Comparison of ENCODE assay signal across 8 mouse cellular contexts in genomic region chr11:88692374-88692773, GRCm38 (mm10). TPM values are rescaled to one million over a fixed set of nuclear protein-coding genes. Genes with fewer than 3 reads are reported as not detected.
DNase-seq lines count a peak whose midpoint lies in the region.

No protein-coding gene starts in this region.

- WGBS in heart, embryonic 10.5 days, result 21% methylated on average over 9 of the region's 10 CpGs

- no peaks in the 10 kb centered on the region for H3K27me3 ChIP-seq in heart, embryonic 10.5 days (ENCODE audit: insufficient read depth, poor library complexity, severe bottlenecking)
- no peaks in the 10 kb centered on the region for H3K27me3 ChIP-seq in megakaryocyte, embryonic 14.5 days (replicated peaks)

- no peak overlapping the region for H3K4me3 ChIP-seq in heart, embryonic 10.5 days
- H3K4me3 ChIP-seq in megakaryocyte, embryonic 14.5 days (replicated peaks), result peak overlapping the region; percentile 57

- H3K4me1 ChIP-seq in heart, embryonic 10.5 days, result peaks cover 89% of the 10 kb centered on the region
- H3K4me1 ChIP-seq in megakaryocyte, embryonic 14.5 days, result peaks cover 61% of the 10 kb centered on the region

- no peaks in the 10 kb centered on the region for H3K9me3 ChIP-seq in heart, embryonic 10.5 days
- H3K9me3 ChIP-seq in megakaryocyte, embryonic 14.5 days, result no peaks in the 10 kb centered on the region

- peaks cover 39% of the 10 kb centered on the region for H3K36me3 ChIP-seq in heart, embryonic 10.5 days
- peaks cover 78% of the 10 kb centered on the region for H3K36me3 ChIP-seq in megakaryocyte, embryonic 14.5 days (replicated peaks; ENCODE audit: low read length)

- peak overlapping the region; percentile 82 for H3K27ac ChIP-seq in heart, embryonic 10.5 days

- DNase-seq in CD4-positive helper T cell, adult 2 months (ENCODE audit: low read depth, low spot score), result peak; percentile 37
- DNase-seq in adrenal gland, adult (ENCODE audit: inconsistent age in 2 of 2, low spot score in 1 of 2), result peak; percentile 92 to 93
- no peak for DNase-seq in heart, embryonic 10.5 days (ENCODE audit: low spot score)
- DNase-seq in left cerebral cortex, adult 8-10 months (ENCODE audit: low spot score in 2 of 2), result no peak
- no peak for DNase-seq in testis, postnatal 14 days (ENCODE audit: low spot score)
- no peak for DNase-seq in liver
- DNase-seq in kidney, postnatal 36 days, result no peak

RNA-seq across cellular contexts. Expression of gene Msi2, which starts 25.9 kb away (rescaled TPM):
- polyA plus RNA-seq in heart, embryonic 10.5 days (2016; fragmentation: Nextera tagmentation; extraction: Ambion mirVana), result 15.9 and 16.3 TPM in 2 replicates
- 12.9 and 14.4 TPM in 2 replicates for polyA plus RNA-seq in megakaryocyte, embryonic 14.5 days (2012; ENCODE audit: insufficient read depth, low replicate concordance)
- 100 to 1,000 TPM; 129 to 155 (median 139) TPM for total RNA-seq in left cerebral cortex, adult 8-10 months (2022)

Comparison
In these comparisons a context has a peak if more than half of its experiments do, and no peak if none do; other contexts are left out.
1. DNase-seq: peak in CD4-positive helper T cell, adult 2 months (single experiment) and adrenal gland, adult (2 of 2); none in heart, embryonic 10.5 days (single experiment), left cerebral cortex, adult 8-10 months (0 of 2), testis, postnatal 14 days (single experiment), liver (single experiment) and kidney, postnatal 36 days (0 of 2).